Mouse (Mus musculus): ENCODE data around the gene Btbd35f30.
"Not testable (repeated sequence)": the region's sequence is repeated elsewhere in the genome, so short reads cannot be mapped to it uniquely, and the experiment has no call there.

DNA sequence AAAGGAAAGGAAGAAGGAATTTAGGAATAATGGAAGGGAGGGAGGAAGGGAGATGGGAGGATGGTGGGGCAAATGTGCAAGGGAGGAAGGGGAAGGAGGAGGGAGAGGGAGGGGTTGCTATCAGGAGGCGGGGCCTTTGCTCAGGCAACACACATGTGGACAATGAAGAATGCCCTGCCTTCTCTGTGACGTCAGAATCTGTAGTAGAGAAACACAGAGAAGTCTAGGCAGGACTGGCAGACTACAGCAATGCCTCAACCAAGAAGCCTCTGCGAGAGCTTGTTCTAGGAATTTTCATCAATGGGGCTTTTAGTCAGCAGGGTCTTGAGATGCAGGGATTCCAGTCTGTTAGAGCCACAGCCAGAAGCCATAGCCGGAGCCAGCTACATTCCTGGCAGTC lies at the start of gene Btbd35f30:
- not testable (repeated sequence) for TF ChIP-seq CTCF, EP300 (IDR thresholded peaks at IDR 0.05; ENCODE audit: low read depth)
